Mouse (Mus musculus): ENCODE data around the gene Zbtb7b. TPM values are rescaled to one million over a fixed set of nuclear protein-coding genes. Genes with fewer than 3 reads are reported as not detected.

Zbtb7b gene
- total RNA-seq, 2 experiments from 2014 or later: 6.9 TPM

Other genes with a start within 250 kb of the Zbtb7b start
- gene Hcn3, start 234.6 kb downstream of the Zbtb7b start, total RNA-seq (2021): 10 to 100 TPM; 37.0 to 48.6 TPM
- gene Clk2, start 230.0 kb downstream of the Zbtb7b start, total RNA-seq (2021): 10 to 100 TPM; 42.3 to 47.3 TPM
- gene Scamp3, start 217.3 kb downstream of the Zbtb7b start, total RNA-seq (2021): 10 to 100 TPM; 80.5 to 81.1 TPM
- 10 to 100 TPM; 59.6 to 66.2 TPM for gene Fam189b, start 211.6 kb downstream of the Zbtb7b start, total RNA-seq (2021)
- 10 to 100 TPM; 66.2 to 68.0 TPM for gene Gba, start 191.8 kb downstream of the Zbtb7b start, total RNA-seq (2021)
- gene Thbs3, start 179.6 kb downstream of the Zbtb7b start, total RNA-seq (2021): 10 to 100 TPM; 27.8 to 31.4 TPM
- 100 to 1,000 TPM in 1 of 2 experiments, 10 to 100 TPM in 1; 98.6 to 102 TPM for gene Mtx1, start 167.7 kb downstream of the Zbtb7b start, total RNA-seq (2021)
- 1 to 10 TPM in 1 of 2 experiments, under 1 TPM in 1; 0.58 to 1.8 TPM for gene Muc1, start 165.7 kb downstream of the Zbtb7b start, total RNA-seq (2021)
- 10 to 100 TPM; 72.1 to 92.1 TPM for gene Krtcap2, start 148.8 kb downstream of the Zbtb7b start, total RNA-seq (2021)
- 100 to 1,000 TPM; 112 to 118 TPM for gene Trim46, start 148.5 kb downstream of the Zbtb7b start, total RNA-seq (2021)
- gene Dpm3, start 135.4 kb downstream of the Zbtb7b start, total RNA-seq (2021): 10 to 100 TPM; 47.1 to 51.1 TPM
- gene Slc50a1, start 124.2 kb downstream of the Zbtb7b start, total RNA-seq (2021): 10 to 100 TPM; 17.9 to 22.3 TPM
- gene Efna1, start 113.6 kb downstream of the Zbtb7b start, total RNA-seq (2021): 1 to 10 TPM; 3.3 to 4.4 TPM
- 10 to 100 TPM; 47.7 to 56.7 TPM for gene Efna3, start 71.8 kb downstream of the Zbtb7b start, total RNA-seq (2021)
- gene Efna4, start 56.7 kb downstream of the Zbtb7b start, total RNA-seq (2021): 1 to 10 TPM in 1 of 2 experiments, under 1 TPM in 1; 0.34 to 1.1 TPM
- gene Adam15, start 44.8 kb downstream of the Zbtb7b start, total RNA-seq (2021): 10 to 100 TPM; 93.0 to 96.9 TPM
- gene Dcst2, start 32.8 kb downstream of the Zbtb7b start, total RNA-seq (2021): under 1 TPM; 0.39 to 0.41 TPM
- gene Dcst1, start 29.5 kb downstream of the Zbtb7b start, total RNA-seq (2021): not detected
- not detected for gene Lenep, start 8.0 kb upstream of the Zbtb7b start, total RNA-seq (2021)
- gene Flad1, start 17.1 kb upstream of the Zbtb7b start, total RNA-seq (2021): 10 to 100 TPM; 31.9 to 32.7 TPM
- gene Cks1b, start 23.6 kb upstream of the Zbtb7b start, total RNA-seq (2021): 1 to 10 TPM; 7.4 to 8.0 TPM
- 10 to 100 TPM; 12.2 to 13.8 TPM for gene Shc1, start 23.7 kb upstream of the Zbtb7b start, total RNA-seq (2021)
- 10 to 100 TPM; 46.0 to 50.6 TPM for gene Pygo2, start 35.4 kb upstream of the Zbtb7b start, total RNA-seq (2021)
- gene Pbxip1, start 41.9 kb upstream of the Zbtb7b start, total RNA-seq (2021): 10 to 100 TPM; 32.8 to 33.8 TPM
- gene Pmvk, start 59.8 kb upstream of the Zbtb7b start, total RNA-seq (2021): 10 to 100 TPM; 43.4 to 45.9 TPM
- gene Kcnn3, start 125.4 kb upstream of the Zbtb7b start, total RNA-seq (2021): 10 to 100 TPM; 22.9 to 23.7 TPM

All from left cerebral cortex, postnatal 10 days (tissue).